Mouse (Mus musculus) midbrain, postnatal 0 days (tissue): ENCODE data around the gene Gm7694. TPM values are rescaled to one million over a fixed set of nuclear protein-coding genes. Genes with fewer than 3 reads are reported as not detected.

Source experiments
- ATAC-seq: fragments of 200-750 bp; cut with Nextera tagmentation; 2 replicates; pipeline ENCODE4 v1.8.0; 2017; ENCODE audit warnings: moderate number of reproducible peaks, mild to moderate bottlenecking, moderate TSS enrichment, moderate library complexity; ENCODE audit not compliant: low FRiP score
- DNase-seq: peaks from one replicate; pipeline ENCODE4 v3.0.0-alpha.2; 2015; ENCODE audit warnings: low spot score
- H3K27ac ChIP-seq: fragments of 300-500 bp; sonication (generic); 2 replicates; pipeline ENCODE4 v1.5.1; 2014; ENCODE audit warnings: low read depth, mild to moderate bottlenecking, low read length, mixed read lengths
- H3K27me3 ChIP-seq: fragments of 300-500 bp; sonication (generic); 2 replicates; pipeline ENCODE4 v1.6.1; 2014; ENCODE audit warnings: low read length, control low read depth, mixed read lengths; ENCODE audit not compliant: insufficient read depth
- H3K36me3 ChIP-seq: fragments of 300-500 bp; sonication (generic); 2 replicates; pipeline ENCODE4 v1.6.1; 2014; ENCODE audit warnings: low read length, control low read depth, mixed read lengths; ENCODE audit not compliant: insufficient read depth
- H3K4me1 ChIP-seq: fragments of 300-500 bp; sonication (generic); 2 replicates; pipeline ENCODE4 v1.6.1; 2014; ENCODE audit warnings: mild to moderate bottlenecking, control low read depth, antibody characterized with exemption, low read length, mixed read lengths; ENCODE audit not compliant: insufficient read depth
- H3K4me2 ChIP-seq: fragments of 300-500 bp; sonication (generic); 2 replicates; pipeline ENCODE4 v1.6.1; 2014; ENCODE audit warnings: low read depth, mild to moderate bottlenecking, low read length, mixed read lengths; ENCODE audit not compliant: poor library complexity, severe bottlenecking
- H3K4me3 ChIP-seq: fragments of 300-500 bp; sonication (generic); 2 replicates; pipeline ENCODE4 v1.5.1; 2014; ENCODE audit warnings: low read depth, mild to moderate bottlenecking, low read length, moderate library complexity
- H3K9ac ChIP-seq: fragments of 300-500 bp; sonication (generic); replicated peaks from 2 replicates; pipeline ENCODE4 v1.6.1; 2014; ENCODE audit warnings: mild to moderate bottlenecking, low read length, moderate library complexity, mixed read lengths; ENCODE audit not compliant: poor library complexity, severe bottlenecking
- H3K9me3 ChIP-seq: fragments of 300-500 bp; sonication (generic); 2 replicates; pipeline ENCODE4 v1.6.1; 2016; ENCODE audit warnings: low read length, control low read depth
- CTCF ChIP-seq: IDR thresholded peaks from 2 replicates; pipeline ENCODE4 v1.5.1; 2016; ENCODE audit warnings: antibody characterized with exemption, mild to moderate bottlenecking
- WGBS: fragments of 180-500 bp; shearing (Covaris S2); extraction: QIAGEN DNeasy Blood & Tissue Kit; methylation state at CpG from one replicate; pipeline ENCODE4 v1.1.7; 2014; 5-methylcytosine and 5-hydroxymethylcytosine counted together
- polyA plus RNA-seq: library from polyadenylated mRNA; unstranded; fragments of >200 nt; fragmentation: Nextera tagmentation; extraction: Ambion mirVana; gene quantifications from 2 replicates; pipeline ENCODE4 v1.2.1, GENCODE M21; 2015
- total RNA-seq: library from RNA; depleted of rRNA; stranded (reverse); fragments of >200 nt; gene quantifications from 2 replicates; pipeline ENCODE4 v1.2.3, GENCODE M21; 2014

The Gm7694 gene
- total and polyA plus RNA-seq, 2 experiments from 2014 or later, result 0.79 to 1.8 TPM

GRCm38 (mm10) chr1:170301686-170302085 is 4.4 kb downstream of the Gm7694 start:
- H3K36me3 ChIP-seq, result no peaks in the 10 kb centered on the region
- TF ChIP-seq CTCF, result no peak
- no peaks in the 10 kb centered on the region for H3K4me1 ChIP-seq
- no peaks in the 10 kb centered on the region for H3K27me3 ChIP-seq
- 94% methylated on average over 9 of the region's 9 CpGs for WGBS
- DNase-seq (no peak), ATAC-seq (no peak)
- H3K27ac ChIP-seq, result no peak overlapping the region
- no peak overlapping the region for H3K4me3 ChIP-seq
- H3K4me2 ChIP-seq, result no peak overlapping the region
- H3K9me3 ChIP-seq, result no peaks in the 10 kb centered on the region
- H3K9ac ChIP-seq, result no peak overlapping the region

DNA sequence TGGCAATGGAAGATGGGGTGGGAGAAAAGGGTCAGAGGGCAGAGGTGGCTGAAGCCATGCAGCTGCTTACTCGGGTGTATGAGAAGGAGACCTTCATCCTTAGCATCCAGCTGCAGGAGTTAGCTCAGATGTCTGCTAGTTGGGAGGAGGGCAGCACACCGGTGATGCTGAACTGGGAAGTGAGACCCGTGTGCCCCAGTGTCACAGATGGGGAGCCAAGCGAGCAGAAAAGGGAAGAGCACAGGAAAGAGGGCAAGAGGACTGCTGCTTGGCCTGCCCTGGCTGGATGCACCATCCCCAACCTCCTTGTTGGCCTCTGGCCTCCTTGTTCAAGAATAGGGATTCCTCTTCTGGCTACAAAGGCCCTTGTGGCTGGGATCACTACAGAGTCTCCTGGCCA is 6.6 kb downstream of the Gm7694 start:
- no peak for TF ChIP-seq CTCF
- Histone ChIP-seq H3K4me3 (no peak overlapping the region), H3K9me3 (no peaks in the 10 kb centered on the region), H3K9ac (no peak overlapping the region), H3K4me2 (no peak overlapping the region), H3K4me1 (no peaks in the 10 kb centered on the region), H3K27ac (no peak overlapping the region), H3K27me3 (no peaks in the 10 kb centered on the region), H3K36me3 (no peaks in the 10 kb centered on the region)
- DNase-seq (no peak), ATAC-seq (no peak)
- 76% methylated on average over 4 of the region's 4 CpGs for WGBS

DNA sequence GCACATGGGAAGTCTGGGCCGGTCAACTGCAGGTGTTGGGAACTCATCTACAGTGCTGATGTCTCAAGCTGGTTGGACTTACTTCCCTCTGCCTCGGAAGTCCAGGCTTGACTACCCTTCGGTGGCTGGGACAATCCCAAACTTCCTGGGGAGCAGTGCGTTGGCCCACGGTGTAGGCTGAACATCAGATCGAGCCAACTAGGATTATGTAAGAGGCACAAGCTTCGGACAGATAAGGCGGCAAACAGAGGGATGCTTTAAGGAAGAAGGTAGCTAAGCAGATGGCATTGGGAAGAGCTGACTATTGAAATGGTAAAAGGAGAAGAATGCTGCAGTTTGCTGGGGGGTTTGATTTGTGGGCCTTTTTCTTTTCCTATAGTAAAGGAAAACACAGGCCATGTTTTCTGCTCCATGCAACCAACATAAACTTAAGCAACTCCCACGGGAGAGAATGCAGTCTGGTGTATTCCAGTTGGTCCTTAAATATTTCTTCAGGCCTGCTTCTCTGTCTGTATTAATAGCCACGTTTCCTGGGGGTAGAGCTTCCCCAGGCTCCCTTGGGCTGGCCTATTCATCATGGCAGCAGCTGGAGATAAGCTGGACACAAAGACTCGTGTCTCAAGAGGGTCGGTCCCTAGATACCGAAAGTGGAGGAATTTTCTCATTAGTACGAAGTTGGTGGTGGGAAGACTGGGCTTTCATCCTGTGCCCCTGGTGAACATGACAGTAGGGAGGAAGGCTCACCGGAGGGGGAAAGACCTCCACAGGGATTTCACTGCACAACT is 11.2 kb downstream of the Gm7694 start:
- H3K27ac ChIP-seq, result no peak overlapping the region
- no peak for TF ChIP-seq CTCF
- no peaks in the 10 kb centered on the region for H3K4me1 ChIP-seq
- H3K9me3 ChIP-seq, result no peaks in the 10 kb centered on the region
- no peaks in the 10 kb centered on the region for H3K27me3 ChIP-seq
- ATAC-seq (no peak), DNase-seq (no peak)
- no peak overlapping the region for H3K4me3 ChIP-seq
- no peak overlapping the region for H3K4me2 ChIP-seq
- no peak overlapping the region for H3K9ac ChIP-seq
- 55% methylated on average over 15 of the region's 15 CpGs for WGBS
- no peaks in the 10 kb centered on the region for H3K36me3 ChIP-seq

DNA sequence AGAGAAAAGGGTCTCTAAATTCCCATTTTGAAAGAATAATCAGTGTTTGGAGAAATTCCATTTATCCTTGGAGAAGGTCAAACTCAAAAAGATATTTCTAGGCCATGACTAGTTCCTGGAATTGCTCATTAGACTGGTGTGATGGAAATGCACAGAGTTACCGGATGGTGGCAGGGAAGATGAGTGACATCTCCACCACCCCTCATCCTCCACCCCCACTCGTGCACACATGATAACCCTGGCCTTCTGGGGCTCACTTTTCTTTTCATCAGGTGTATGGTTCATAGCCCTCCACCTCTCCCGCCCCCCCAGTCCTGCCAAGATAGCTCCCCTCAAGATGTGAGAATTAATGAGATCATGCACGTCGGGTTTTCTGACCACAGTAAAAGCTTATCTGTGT is 12.9 kb downstream of the Gm7694 start:
- H3K27me3 ChIP-seq, result no peaks in the 10 kb centered on the region

GRCm38 (mm10) chr1:170292239-170292951 is 13.7 kb downstream of the Gm7694 start:
- Histone ChIP-seq H3K4me3 (no peak overlapping the region), H3K9me3 (no peaks in the 10 kb centered on the region), H3K27me3 (no peaks in the 10 kb centered on the region), H3K4me1 (no peaks in the 10 kb centered on the region), H3K9ac (no peak overlapping the region), H3K27ac (no peak overlapping the region), H3K36me3 (no peaks in the 10 kb centered on the region), H3K4me2 (no peak overlapping the region)
- peak; percentile 55; the same call in 1 of the 2 replicates for ATAC-seq
- DNase-seq, result peak; percentile 90
- TF ChIP-seq CTCF, result peak; percentile 99
- WGBS, result 19% methylated on average over 9 of the region's 9 CpGs

More for the DNA sequence above, 12.9 kb downstream of the Gm7694 start:
- Histone ChIP-seq H3K36me3 (no peaks in the 10 kb centered on the region), H3K4me2 (no peak overlapping the region), H3K9me3 (no peaks in the 10 kb centered on the region), H3K4me1 (no peaks in the 10 kb centered on the region), H3K9ac (no peak overlapping the region), H3K4me3 (no peak overlapping the region), H3K27ac (no peak overlapping the region)
- DNase-seq (no peak), ATAC-seq (peak; percentile 59; the same call in 1 of the 2 replicates)
- 58% methylated on average over 5 of the region's 5 CpGs for WGBS
- TF ChIP-seq CTCF, result no peak
